Mouse (Mus musculus) myocyte (in vitro differentiated cells): ENCODE measurements at regions not wholly inside any gene's neighbourhood (a gene's known extent, or its start where the extent isn't known, plus 50 kb on each side); places are given as distances from the start of the nearest gene placed in this dataset.

Experiments used
- CEBPB ChIP-seq: IDR thresholded peaks from 2 replicates; pipeline ENCODE4 v1.6.1; 2011; ENCODE audit warnings: mild to moderate bottlenecking, moderate library complexity; ENCODE audit not compliant: poor library complexity, insufficient read depth, severe bottlenecking
- E2F4 ChIP-seq: IDR thresholded peaks from one replicate; pipeline ENCODE4 v1.6.1; 2011; ENCODE audit warnings: mild to moderate bottlenecking, control low read depth, moderate library complexity; ENCODE audit not compliant: insufficient read depth
- MAX ChIP-seq: IDR thresholded peaks from one replicate; pipeline ENCODE4 v1.6.1; 2011; ENCODE audit warnings: low read depth, mild to moderate bottlenecking, control low read depth
- MYOD1 ChIP-seq, 3 experiments: IDR thresholded peaks; one replicate each; pipeline ENCODE4 v1.6.1; 2011; ENCODE audit warnings: control low read depth in 2 of 3, low read depth in 2 of 3, mild to moderate bottlenecking in 2 of 3, moderate library complexity in 1 of 3; ENCODE audit not compliant: insufficient read length in 2 of 3, control insufficient read depth in 1 of 3
- MYOG ChIP-seq, 3 experiments: IDR thresholded peaks; one replicate each; pipeline ENCODE4 v1.6.1; 2011; ENCODE audit warnings: control low read depth in 2 of 3, low read depth in 2 of 3, mild to moderate bottlenecking in 2 of 3; ENCODE audit not compliant: insufficient read length in 2 of 3, control insufficient read depth in 1 of 3, insufficient read depth in 1 of 3
- POLR2A ChIP-seq: IDR thresholded peaks from one replicate; pipeline ENCODE4 v1.6.1; 2011; ENCODE audit warnings: low read depth, mild to moderate bottlenecking, control low read depth, moderate library complexity; ENCODE audit not compliant: insufficient read length
- POLR2AphosphoS2 ChIP-seq: IDR thresholded peaks from one replicate; pipeline ENCODE4 v1.6.1; 2011; ENCODE audit warnings: low read depth, control low read depth; ENCODE audit not compliant: insufficient read length
- REST ChIP-seq: IDR thresholded peaks from one replicate; pipeline ENCODE4 v1.6.1; 2011; ENCODE audit warnings: mild to moderate bottlenecking, control low read depth, moderate library complexity; ENCODE audit not compliant: insufficient read depth, insufficient read length
- SRF ChIP-seq: IDR thresholded peaks from one replicate; pipeline ENCODE4 v1.6.1; 2011; ENCODE audit warnings: low read depth; ENCODE audit not compliant: control insufficient read depth, insufficient read length
- TCF12 ChIP-seq: IDR thresholded peaks from one replicate; pipeline ENCODE4 v1.6.1; 2011; ENCODE audit warnings: mild to moderate bottlenecking, control low read depth; ENCODE audit not compliant: poor library complexity, insufficient read depth, severe bottlenecking
- TCF3 ChIP-seq: IDR thresholded peaks from one replicate; pipeline ENCODE4 v1.6.1; 2011; ENCODE audit warnings: low read depth, control low read depth; ENCODE audit not compliant: insufficient read length
- USF1 ChIP-seq: IDR thresholded peaks from one replicate; pipeline ENCODE4 v1.6.1; 2011; ENCODE audit warnings: low read depth, mild to moderate bottlenecking, control low read depth, moderate library complexity

- no peak for TF ChIP-seq MAX
- no peak for TF ChIP-seq POLR2A
- TF ChIP-seq REST, result no peak
- TF ChIP-seq MYOD1 (IDR thresholded peaks at IDR 0.05; ENCODE audit: control insufficient read depth in 1 of 3, insufficient read length in 2 of 3, low read depth in 2 of 3), result no peak
- no peak for TF ChIP-seq USF1
- TF ChIP-seq MYOG (IDR thresholded peaks at IDR 0.05; ENCODE audit: control insufficient read depth in 1 of 3, insufficient read depth in 1 of 3, insufficient read length in 2 of 3, low read depth in 2 of 3), result no peak
- no peak for TF ChIP-seq E2F4
- TF ChIP-seq POLR2AphosphoS2, result no peak
- no peak for TF ChIP-seq TCF12
- no peak for TF ChIP-seq SRF
- no peak for TF ChIP-seq CEBPB
- no peak for TF ChIP-seq TCF3
These were observed 183.1 kb downstream of the Lmo4 start for GRCm38 (mm10) chr3:144021969-144022368.
